Mouse (Mus musculus): Measurements from ENCODE around the gene Thra. TPM values are rescaled to one million over a fixed set of nuclear protein-coding genes. Genes with fewer than 3 reads are reported as not detected.
A peak's percentile ranks its signal among the peaks of the same experiment; 100 is the strongest.

Gene Thra
- polyA plus RNA-seq, 1 experiment from 2014 or later: 41.4 TPM

- no peak for DNase-seq (ENCODE audit: low spot score)
- Histone ChIP-seq H3K4me1 (replicated peaks; ENCODE audit: control insufficient read depth, insufficient read depth, low read length) (peaks cover 15% of the 10 kb centered on the region), H3K4me3 (ENCODE audit: low read depth, low read length) (peak overlapping the region; percentile 41), H3K36me3 (ENCODE audit: control insufficient read depth, insufficient read depth, low read length) (no peaks in the 10 kb centered on the region), H3K27ac (ENCODE audit: low read depth, low read length) (no peak overlapping the region), H3K4me2 (replicated peaks; ENCODE audit: low read depth, low read length) (peak overlapping the region; percentile 93), H3K27me3 (ENCODE audit: control insufficient read depth, insufficient read depth, low read length) (no peaks in the 10 kb centered on the region), H3K9ac (ENCODE audit: low read depth, low read length) (peak overlapping the region; percentile 57; the same call in 1 of the 2 replicates), H3K9me3 (ENCODE audit: control insufficient read depth, low read length) (no peaks in the 10 kb centered on the region)
- peak; percentile 41; the same call in 1 of the 2 replicates for ATAC-seq (ENCODE audit: low FRiP score)
- WGBS: 2% methylated on average over 25 of the region's 25 CpGs
Measured at GRCm38 (mm10) chr11:98789219-98789807, 48.9 kb downstream of the Thra start.

- Histone ChIP-seq H3K27me3 (ENCODE audit: control insufficient read depth, insufficient read depth, low read length) (no peaks in the 10 kb centered on the region), H3K4me3 (ENCODE audit: low read depth, low read length) (peak overlapping the region; percentile 41; the same call in 1 of the 2 replicates), H3K4me1 (replicated peaks; ENCODE audit: control insufficient read depth, insufficient read depth, low read length) (peaks cover 15% of the 10 kb centered on the region), H3K27ac (ENCODE audit: low read depth, low read length) (no peak overlapping the region), H3K9ac (ENCODE audit: low read depth, low read length) (no peak overlapping the region), H3K36me3 (ENCODE audit: control insufficient read depth, insufficient read depth, low read length) (no peaks in the 10 kb centered on the region), H3K9me3 (ENCODE audit: control insufficient read depth, low read length) (no peaks in the 10 kb centered on the region), H3K4me2 (replicated peaks; ENCODE audit: low read depth, low read length) (peak overlapping the region; percentile 93; the same call in 1 of the 2 replicates)
- WGBS: 38% methylated on average over 5 of the region's 5 CpGs
- no peak for DNase-seq (ENCODE audit: low spot score)
- ATAC-seq (ENCODE audit: low FRiP score): no peak
Measured at GRCm38 (mm10) chr11:98789824-98790223, 49.4 kb downstream of the Thra start.

DNA sequence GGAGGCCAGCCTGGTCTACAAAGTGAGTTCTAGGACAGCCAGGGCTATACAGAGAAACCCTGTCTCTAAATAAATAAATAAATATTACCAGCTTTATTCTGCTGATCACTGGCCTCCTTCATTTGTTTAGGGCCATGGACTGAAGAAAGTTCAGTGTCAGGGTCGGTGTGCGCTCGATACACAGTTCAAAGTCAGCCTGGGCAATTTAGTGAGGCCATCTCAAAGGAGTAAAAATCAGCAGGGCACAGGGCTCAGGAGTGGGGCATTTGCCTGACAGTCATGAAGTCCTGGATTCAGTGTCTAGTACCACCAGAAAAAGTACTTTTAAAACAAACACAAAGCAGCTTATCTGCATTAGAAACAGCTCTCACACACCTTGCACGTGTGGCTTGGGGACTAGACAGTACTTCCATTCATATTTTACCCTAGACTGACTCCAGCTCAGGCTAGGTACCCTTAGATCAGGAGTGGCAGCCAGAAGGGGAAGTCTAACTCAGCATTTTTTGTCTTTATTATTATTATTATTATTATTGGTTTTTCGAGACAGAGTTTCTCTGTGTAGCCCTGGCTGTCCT lies 50.3 kb downstream of the Thra start:
- Histone ChIP-seq H3K36me3 (ENCODE audit: control insufficient read depth, insufficient read depth, low read length) (no peaks in the 10 kb centered on the region), H3K9ac (ENCODE audit: low read depth, low read length) (no peak overlapping the region), H3K4me2 (replicated peaks; ENCODE audit: low read depth, low read length) (no peak overlapping the region), H3K27me3 (ENCODE audit: control insufficient read depth, insufficient read depth, low read length) (no peaks in the 10 kb centered on the region), H3K4me1 (replicated peaks; ENCODE audit: control insufficient read depth, insufficient read depth, low read length) (peaks cover 15% of the 10 kb centered on the region), H3K9me3 (ENCODE audit: control insufficient read depth, low read length) (no peaks in the 10 kb centered on the region), H3K27ac (ENCODE audit: low read depth, low read length) (no peak overlapping the region), H3K4me3 (ENCODE audit: low read depth, low read length) (no peak overlapping the region)
- DNase-seq (ENCODE audit: low spot score): no peak
- 80% methylated on average over 5 of the region's 5 CpGs for WGBS
- no peak for ATAC-seq (ENCODE audit: low FRiP score)

DNA sequence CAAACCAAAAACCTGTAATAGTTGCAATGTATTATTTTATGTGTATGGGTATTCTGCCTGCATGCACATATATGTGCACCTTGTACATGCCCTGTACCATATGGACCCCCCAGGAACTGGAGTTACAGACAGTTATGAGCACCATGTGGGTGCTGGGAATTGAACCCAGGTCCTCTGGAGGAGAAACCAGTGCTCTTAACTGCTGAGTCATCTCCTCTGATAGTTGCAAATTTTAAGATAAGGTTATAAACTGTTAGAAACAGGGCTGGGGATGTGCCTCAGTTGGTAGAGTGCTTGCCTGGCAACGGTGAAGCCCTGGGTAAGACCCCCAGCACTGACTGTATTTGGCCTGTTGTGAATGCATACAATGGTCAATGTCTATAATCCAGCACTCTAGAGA lies 51.0 kb downstream of the Thra start:
- H3K36me3 ChIP-seq (ENCODE audit: control insufficient read depth, insufficient read depth, low read length): no peaks in the 10 kb centered on the region
- no peaks in the 10 kb centered on the region for H3K9me3 ChIP-seq (ENCODE audit: control insufficient read depth, low read length)
- ATAC-seq (ENCODE audit: low FRiP score) (no peak), DNase-seq (ENCODE audit: low spot score) (no peak)
- H3K9ac ChIP-seq (ENCODE audit: low read depth, low read length): no peak overlapping the region
- WGBS: 82% methylated on average over 1 of the region's 1 CpGs
- no peaks in the 10 kb centered on the region for H3K27me3 ChIP-seq (ENCODE audit: control insufficient read depth, insufficient read depth, low read length)
- peaks cover 10% of the 10 kb centered on the region for H3K4me1 ChIP-seq (replicated peaks; ENCODE audit: control insufficient read depth, insufficient read depth, low read length)
- no peak overlapping the region for H3K27ac ChIP-seq (ENCODE audit: low read depth, low read length)
- H3K4me3 ChIP-seq (ENCODE audit: low read depth, low read length): no peak overlapping the region
- H3K4me2 ChIP-seq (replicated peaks; ENCODE audit: low read depth, low read length): no peak overlapping the region

DNA sequence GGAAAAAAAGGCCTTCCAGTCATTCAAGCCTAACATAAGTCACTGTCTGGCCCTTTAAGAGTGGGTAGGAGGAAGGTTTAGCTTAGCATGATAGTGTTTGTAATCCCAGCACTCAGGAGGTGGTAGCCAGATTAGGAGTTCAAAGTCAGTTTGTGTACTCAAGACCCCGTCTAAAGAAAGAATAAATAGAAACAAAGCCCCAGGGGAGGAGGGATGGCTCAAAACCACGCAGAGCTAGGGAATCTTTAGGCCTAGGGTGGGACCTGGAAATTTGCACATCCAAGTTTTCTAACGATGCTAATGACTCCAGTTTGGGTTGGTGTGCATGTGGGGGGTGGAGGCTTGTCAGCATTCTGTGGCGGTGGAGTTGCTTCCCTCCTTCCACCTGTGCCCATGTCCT lies 51.6 kb downstream of the Thra start:
- DNase-seq (ENCODE audit: low spot score) (no peak), ATAC-seq (ENCODE audit: low FRiP score) (no peak)
- 18% methylated on average over 4 of the region's 4 CpGs for WGBS
- Histone ChIP-seq H3K36me3 (ENCODE audit: control insufficient read depth, insufficient read depth, low read length) (no peaks in the 10 kb centered on the region), H3K4me3 (ENCODE audit: low read depth, low read length) (no peak overlapping the region), H3K9ac (ENCODE audit: low read depth, low read length) (no peak overlapping the region), H3K9me3 (ENCODE audit: control insufficient read depth, low read length) (no peaks in the 10 kb centered on the region), H3K4me1 (replicated peaks; ENCODE audit: control insufficient read depth, insufficient read depth, low read length) (peaks cover 9% of the 10 kb centered on the region), H3K4me2 (replicated peaks; ENCODE audit: low read depth, low read length) (no peak overlapping the region), H3K27ac (ENCODE audit: low read depth, low read length) (no peak overlapping the region), H3K27me3 (ENCODE audit: control insufficient read depth, insufficient read depth, low read length) (no peaks in the 10 kb centered on the region)

DNA sequence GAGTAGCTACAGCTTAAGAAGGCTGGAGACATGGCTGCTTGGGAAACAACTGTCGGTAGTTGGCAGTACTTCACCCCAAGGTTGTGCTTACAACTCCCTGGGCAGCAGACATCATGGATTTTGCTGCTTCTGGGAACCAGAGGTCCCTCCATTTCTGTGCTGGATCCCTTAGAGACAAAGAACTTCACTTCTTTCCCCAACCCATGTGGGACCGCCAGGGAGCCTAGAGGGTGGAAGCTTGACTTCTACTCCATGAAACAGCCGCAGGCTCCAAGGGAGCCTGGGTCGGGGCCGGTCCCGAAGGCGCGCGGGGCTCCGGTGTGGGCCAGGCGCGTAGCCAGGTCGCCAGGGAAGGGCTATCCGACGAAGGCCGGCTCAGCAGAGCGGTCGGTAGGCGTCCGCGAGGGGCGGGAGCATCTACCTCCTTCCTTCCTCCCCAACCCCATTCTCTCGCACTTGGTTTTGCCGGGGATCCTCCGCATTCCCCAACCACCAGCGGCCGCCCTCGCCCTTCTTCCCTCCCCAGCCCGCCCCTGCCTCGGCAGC lies 54.1 kb downstream of the Thra start:
- DNase-seq (ENCODE audit: low spot score) (no peak), ATAC-seq (ENCODE audit: low FRiP score) (peak; percentile 63)
- Histone ChIP-seq H3K9me3 (ENCODE audit: control insufficient read depth, low read length) (no peaks in the 10 kb centered on the region), H3K4me2 (replicated peaks; ENCODE audit: low read depth, low read length) (peak overlapping the region; percentile 84), H3K27me3 (ENCODE audit: control insufficient read depth, insufficient read depth, low read length) (no peaks in the 10 kb centered on the region), H3K36me3 (ENCODE audit: control insufficient read depth, insufficient read depth, low read length) (no peaks in the 10 kb centered on the region), H3K9ac (ENCODE audit: low read depth, low read length) (peak overlapping the region; percentile 100), H3K27ac (ENCODE audit: low read depth, low read length) (peak overlapping the region; percentile 100), H3K4me1 (replicated peaks; ENCODE audit: control insufficient read depth, insufficient read depth, low read length) (peaks cover 14% of the 10 kb centered on the region), H3K4me3 (ENCODE audit: low read depth, low read length) (peak overlapping the region; percentile 100)
- under 1% methylated on average over 29 of the region's 30 CpGs for WGBS

DNA sequence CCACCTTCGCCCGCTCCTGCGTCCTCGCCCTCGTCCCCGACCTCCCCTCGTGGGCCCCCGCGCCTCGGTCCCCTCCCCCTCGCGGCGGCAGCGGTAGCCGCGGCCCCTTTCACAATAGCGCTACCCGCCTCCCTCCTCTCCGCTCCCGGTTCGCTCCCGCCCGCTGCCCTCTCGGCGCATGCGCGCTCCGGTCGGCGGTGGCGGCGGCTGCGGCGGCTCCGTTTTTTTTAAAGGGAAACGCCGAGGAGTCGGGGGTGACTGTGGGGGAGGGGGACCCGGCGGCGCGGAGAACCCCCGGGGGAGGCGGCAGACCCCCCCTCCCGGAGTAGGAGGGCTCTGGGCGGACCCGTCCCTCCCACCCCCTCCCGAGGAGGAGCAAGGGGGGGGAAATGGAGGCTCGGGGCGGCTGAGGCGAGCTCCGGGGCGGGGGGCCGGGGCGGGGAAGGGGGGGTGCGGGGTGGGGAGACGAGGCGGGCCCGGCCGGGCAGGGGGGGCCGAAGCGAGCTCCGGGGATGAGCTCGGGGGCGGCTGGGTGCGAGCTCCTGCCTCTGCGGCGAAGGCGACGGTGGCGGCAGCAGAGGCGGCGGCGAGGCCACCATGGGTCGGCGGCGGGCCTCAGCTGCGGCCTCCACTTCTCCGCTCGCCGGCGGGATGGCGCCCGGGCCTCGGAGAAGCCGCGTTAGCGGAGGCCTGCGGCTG lies 54.7 kb downstream of the Thra start, which contains the start of gene Msl1:
Msl1 (plus strand) TSS at position 502 of the 699 bp plus-strand sequence.
- H3K27me3 ChIP-seq (ENCODE audit: control insufficient read depth, insufficient read depth, low read length): no peaks in the 10 kb centered on the region
- peak within 1 kb of the TSS; percentile 100 for H3K9ac ChIP-seq (ENCODE audit: low read depth, low read length)
- H3K4me2 ChIP-seq (replicated peaks; ENCODE audit: low read depth, low read length): peak within 1 kb of the TSS; percentile 84
- H3K4me3 ChIP-seq (ENCODE audit: low read depth, low read length): peak within 1 kb of the TSS; percentile 100
- DNase-seq (ENCODE audit: low spot score) (peak; percentile 91), ATAC-seq (ENCODE audit: low FRiP score) (peak; percentile 64)
- H3K27ac ChIP-seq (ENCODE audit: low read depth, low read length): peak within 1 kb of the TSS; percentile 100
- no peaks in the 10 kb centered on the region for H3K9me3 ChIP-seq (ENCODE audit: control insufficient read depth, low read length)
- H3K36me3 ChIP-seq (ENCODE audit: control insufficient read depth, insufficient read depth, low read length): no peaks in the 10 kb centered on the region
- peaks cover 13% of the 10 kb centered on the region for H3K4me1 ChIP-seq (replicated peaks; ENCODE audit: control insufficient read depth, insufficient read depth, low read length)
- whole genome bisulfite sequencing: 0% methylated on average over 21 of the region's 89 CpGs

GRCm38 (mm10) chr11:98795714-98796514 lies 55.5 kb downstream of the Thra start:
- Histone ChIP-seq H3K27ac (ENCODE audit: low read depth, low read length) (peak overlapping the region; percentile 100), H3K4me3 (ENCODE audit: low read depth, low read length) (peak overlapping the region; percentile 100), H3K27me3 (ENCODE audit: control insufficient read depth, insufficient read depth, low read length) (no peaks in the 10 kb centered on the region), H3K9me3 (ENCODE audit: control insufficient read depth, low read length) (no peaks in the 10 kb centered on the region), H3K4me2 (replicated peaks; ENCODE audit: low read depth, low read length) (peak overlapping the region; percentile 84), H3K9ac (ENCODE audit: low read depth, low read length) (peak overlapping the region; percentile 100), H3K4me1 (replicated peaks; ENCODE audit: control insufficient read depth, insufficient read depth, low read length) (peaks cover 13% of the 10 kb centered on the region), H3K36me3 (ENCODE audit: control insufficient read depth, insufficient read depth, low read length) (peaks cover 5% of the 10 kb centered on the region; the same call in 1 of the 2 replicates)
- DNase-seq (ENCODE audit: low spot score) (peak; percentile 75), ATAC-seq (ENCODE audit: low FRiP score) (peak; percentile 62)
- WGBS: under 1% methylated on average over 64 of the region's 74 CpGs

All from hindbrain, embryonic 11.5 days (tissue).